Mouse (Mus musculus) CH12F3 (cell line): ENCODE results near the gene Vcan.

Experiments used
- in situ Hi-C: fragments of 300-500 bp; cut with MboI; formaldehyde crosslinking; loops from 2 replicates; pipeline ENCODE4 v1.14.3; 2020; ENCODE audit warnings: low sequenced_read_pairs

The Vcan gene

DNA sequence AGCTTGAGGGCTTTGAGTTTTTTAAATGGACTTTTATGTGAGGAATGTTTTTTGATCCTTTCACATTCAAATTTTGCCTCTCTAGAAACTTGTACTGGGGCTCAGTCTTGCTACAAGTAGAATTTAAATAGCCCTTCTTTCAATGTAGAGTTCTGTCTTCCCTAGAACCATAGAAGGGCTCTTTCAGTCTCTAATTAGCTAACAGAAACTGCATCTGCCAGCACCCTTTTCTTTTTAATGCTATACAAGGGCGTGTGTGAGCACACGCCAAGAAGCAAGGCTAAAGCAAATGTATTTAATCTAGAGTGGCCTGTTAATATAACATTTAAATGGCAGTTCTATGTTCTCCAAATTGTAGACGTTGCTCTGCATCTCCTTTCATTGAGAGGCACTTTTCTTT lies 134.9 kb downstream of the Vcan start:
- in situ Hi-C loops = no loop called here
